Mouse (Mus musculus) gastrocnemius, postnatal 14 days (tissue): ENCODE data around the gene S100a7a. TPM values are rescaled to one million over a fixed set of nuclear protein-coding genes. Genes with fewer than 3 reads are reported as not detected.

Experiments
- DNase-seq: peaks from one replicate; pipeline ENCODE4 v3.0.0; 2021; ENCODE audit warnings: mixed read lengths
- intact Hi-C: fragments of 180-260 bp; cut with DNase I; formaldehyde crosslinking; loops from one replicate; pipeline ENCODE4 v1.15.1; 2025; ENCODE audit warnings: low total_unique reads
- long read RNA-seq, 2 experiments: library from polyadenylated mRNA; stranded (forward); transcript quantifications; one replicate each; pipeline ENCODE4 v2.0.0; 2021
- total RNA-seq, 2 experiments: library from RNA; stranded (reverse); gene quantifications; 2 replicates each; pipeline ENCODE4 v1.2.3; 2021

Gene S100a7a
- under 1 TPM in 1 of 2 experiments, not detected in 1; 0.16 TPM for total RNA-seq
- long read RNA-seq, experiment 1 = 0 reads
- long read RNA-seq, experiment 2 = 0 reads

- DNase-seq = no peak
- intact Hi-C loops = no loop called here
Measured at GRCm38 (mm10) chr3:90653717-90654116, at the start of gene S100a7a. Gene S100a7a (plus strand): TSS chr3:90654017.

- peak; percentile 82 for DNase-seq
- intact Hi-C loops = no loop called here
Measured at GRCm38 (mm10) chr3:90604416-90604815, 49.4 kb upstream of the S100a7a start.

- no peak for DNase-seq
- intact Hi-C loops = no loop called here
Measured at GRCm38 (mm10) chr3:90605049-90605448, 48.8 kb upstream of the S100a7a start.

- intact Hi-C loops = no loop called here
- DNase-seq = no peak
Measured at GRCm38 (mm10) chr3:90605736-90606135, 48.1 kb upstream of the S100a7a start.

GRCm38 (mm10) chr3:90606185-90606584, 47.6 kb upstream of the S100a7a start:
- no peak for DNase-seq
- intact Hi-C loops = no loop called here

GRCm38 (mm10) chr3:90607361-90607760, 46.5 kb upstream of the S100a7a start:
- no peak for DNase-seq
- intact Hi-C loops = no loop called here

GRCm38 (mm10) chr3:90608223-90608622, 45.6 kb upstream of the S100a7a start, which contains the start of gene S100a5:
Gene S100a5 (plus strand): TSS chr3:90608523.
- no peak for DNase-seq
- intact Hi-C loops = no loop called here

- DNase-seq = no peak
- intact Hi-C loops = no loop called here
Measured at GRCm38 (mm10) chr3:90609102-90609501, 44.7 kb upstream of the S100a7a start.

- intact Hi-C loops = no loop called here
- DNase-seq = no peak
Measured at GRCm38 (mm10) chr3:90611494-90611893, 42.3 kb upstream of the S100a7a start.

GRCm38 (mm10) chr3:90612061-90612460, 41.8 kb upstream of the S100a7a start:
- intact Hi-C loops = no loop called here
- DNase-seq = no peak

- intact Hi-C loops = no loop called here
- DNase-seq = peak; percentile 83
Measured at GRCm38 (mm10) chr3:90612728-90613291, 41.0 kb upstream of the S100a7a start, which contains the start of gene S100a6. Gene S100a6 (plus strand): TSS chr3:90612882.

- DNase-seq = no peak
- intact Hi-C loops = no loop called here
Measured at GRCm38 (mm10) chr3:90613461-90614147, 40.2 kb upstream of the S100a7a start.

- intact Hi-C loops = no loop called here
- no peak for DNase-seq
Measured at GRCm38 (mm10) chr3:90614148-90614530, 39.7 kb upstream of the S100a7a start.

GRCm38 (mm10) chr3:90614611-90615251, 39.1 kb upstream of the S100a7a start:
- intact Hi-C loops = loop anchor here (5.0 kb wide), 2 partner anchors 32 to 87 kb away; partner anchors contain the start of gene S100a14
- DNase-seq = no peak

GRCm38 (mm10) chr3:90615415-90615814, 38.4 kb upstream of the S100a7a start:
- intact Hi-C loops = loop anchor here (5.0 kb wide), 2 partner anchors 33 to 88 kb away; partner anchors contain the start of gene S100a14
- DNase-seq = peak; percentile 78

- intact Hi-C loops = loop anchor here (5.0 kb wide), 2 partner anchors 34 to 89 kb away; partner anchors contain the start of gene S100a14
- no peak for DNase-seq
Measured at GRCm38 (mm10) chr3:90615911-90616310, 37.9 kb upstream of the S100a7a start.

- intact Hi-C loops = loop anchor here (5.0 kb wide), 2 partner anchors 35 to 90 kb away; partner anchors contain the start of gene S100a14
- DNase-seq = no peak
Measured at GRCm38 (mm10) chr3:90617586-90617985, 36.2 kb upstream of the S100a7a start.

- intact Hi-C loops = no loop called here
- DNase-seq = no peak
Measured at GRCm38 (mm10) chr3:90621552-90621951, 32.3 kb upstream of the S100a7a start.

- intact Hi-C loops = no loop called here
- DNase-seq = peak; percentile 63
Measured at GRCm38 (mm10) chr3:90623435-90624071, 30.3 kb upstream of the S100a7a start.

GRCm38 (mm10) chr3:90625496-90625895, 28.3 kb upstream of the S100a7a start:
- no peak for DNase-seq
- intact Hi-C loops = no loop called here
